Mouse (Mus musculus) neural tube, embryonic 10.5 days (tissue): Measurements from ENCODE around the gene Pla2g6.

Experiments used
- DNase-seq: peaks from one replicate; pipeline ENCODE4 v3.0.0-alpha.2; 2017; ENCODE audit warnings: low spot score; ENCODE audit errors: extremely low spot score

The Pla2g6 gene

DNA sequence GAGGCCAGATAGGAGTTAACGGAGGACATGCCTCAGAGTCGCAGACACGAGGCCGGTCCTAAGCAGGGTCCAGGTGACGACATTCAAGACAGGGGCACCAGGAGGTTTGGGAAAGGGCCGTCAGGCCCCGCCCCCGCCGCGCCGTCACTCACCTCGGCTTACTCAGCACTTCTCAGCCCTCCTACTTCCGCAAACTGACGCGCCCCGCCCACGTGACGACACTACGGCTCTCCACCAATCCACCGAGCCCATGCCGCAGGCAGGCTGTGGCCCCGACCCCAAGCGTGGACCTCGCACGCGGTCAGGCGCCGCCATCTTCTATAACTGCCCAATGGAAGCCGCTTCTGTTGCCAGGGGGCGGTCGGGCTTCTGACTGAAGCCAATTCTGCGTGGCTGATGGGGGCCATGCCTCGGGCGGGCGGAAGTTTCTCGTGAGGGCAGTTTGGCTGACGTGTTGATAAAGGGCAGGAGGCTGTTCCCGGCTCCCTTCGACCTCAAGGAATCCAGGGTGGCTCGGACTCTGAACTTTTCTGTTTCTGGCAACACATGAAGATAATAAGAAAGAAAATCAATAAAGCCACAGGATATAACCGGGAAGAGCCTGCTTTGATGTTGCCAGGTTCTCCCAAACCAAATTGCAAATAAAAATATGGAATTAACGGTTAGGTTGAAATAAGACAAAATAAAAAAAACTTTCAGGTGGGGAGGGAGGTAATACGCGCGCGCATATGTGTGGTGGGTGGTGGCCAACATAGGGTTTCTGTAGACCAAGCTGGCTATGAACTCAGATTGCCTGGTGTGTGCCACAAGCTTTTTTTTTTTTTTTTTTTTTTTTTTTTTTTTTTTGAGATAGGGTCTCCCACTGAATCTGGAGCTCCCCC is at the start of gene Pla2g6:
Gene Pla2g6 (minus strand): TSS at position 333 of the 881 bp plus-strand sequence.
- peak; percentile 100 for DNase-seq

DNA sequence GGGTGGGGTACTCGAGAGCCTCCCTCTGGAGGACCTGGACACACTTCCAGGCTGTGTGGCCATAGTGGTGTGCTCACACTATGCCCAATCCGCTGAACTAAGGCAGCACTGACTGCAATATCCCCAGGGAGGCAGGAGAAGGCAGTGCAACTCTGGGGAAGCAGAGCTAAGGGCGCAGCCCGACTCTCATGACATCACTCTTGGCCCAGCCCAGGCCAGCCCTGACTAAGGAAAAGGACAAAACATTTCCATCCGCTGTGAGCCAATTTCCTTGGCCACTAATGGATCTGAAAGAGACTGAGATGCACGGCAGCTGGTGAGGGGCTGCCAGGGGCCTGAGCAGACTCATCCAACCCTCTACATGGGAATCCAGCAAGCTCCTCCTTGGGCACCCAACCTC is 49.5 kb upstream of the Pla2g6 start:
- DNase-seq: no peak

DNA sequence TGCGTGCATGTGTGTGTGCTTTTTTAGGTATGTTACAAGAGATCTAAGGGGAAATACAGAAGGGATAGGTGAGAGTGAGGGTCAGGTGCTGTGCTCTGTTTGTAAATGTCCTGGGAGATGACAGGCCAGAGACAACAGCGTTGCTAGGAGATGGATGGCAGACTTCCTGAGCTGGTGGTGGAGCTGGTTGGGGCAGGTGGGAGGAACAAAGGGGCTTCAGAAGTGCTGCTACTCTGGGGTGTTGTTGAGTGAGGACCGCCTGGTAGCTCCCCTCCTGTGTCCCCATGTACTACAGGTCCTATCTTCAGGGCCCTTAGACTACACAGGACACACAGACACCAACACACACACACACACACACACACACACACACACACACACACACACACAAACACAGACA is 46.6 kb upstream of the Pla2g6 start:
- DNase-seq: no peak

DNA sequence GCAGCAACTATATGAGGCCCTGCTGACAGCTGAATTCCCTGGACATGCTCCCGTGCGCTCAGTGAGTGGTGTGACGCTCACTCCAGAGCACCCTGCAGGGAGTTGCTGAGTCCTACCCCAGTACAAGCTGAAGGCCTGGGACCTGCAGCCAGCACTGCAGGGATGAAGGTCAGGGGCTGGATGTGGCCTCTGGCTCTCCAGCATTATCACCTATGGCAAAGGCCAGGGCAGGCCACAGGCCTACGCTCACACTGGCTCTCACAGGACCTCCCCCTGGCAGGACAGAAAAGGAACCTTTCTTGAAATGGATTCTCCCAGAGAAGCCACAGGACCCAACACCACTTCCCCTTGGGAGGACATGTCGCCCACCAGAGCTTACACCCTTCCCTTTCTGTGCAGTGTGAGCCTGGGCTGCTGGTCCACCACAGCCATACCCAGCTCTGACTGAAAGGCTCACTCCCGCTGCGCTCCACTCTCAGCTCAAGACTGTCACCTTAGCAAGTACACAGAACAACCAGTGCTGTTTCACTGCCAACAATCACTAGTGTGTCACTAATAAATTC is 42.2 kb upstream of the Pla2g6 start:
- no peak for DNase-seq

DNA sequence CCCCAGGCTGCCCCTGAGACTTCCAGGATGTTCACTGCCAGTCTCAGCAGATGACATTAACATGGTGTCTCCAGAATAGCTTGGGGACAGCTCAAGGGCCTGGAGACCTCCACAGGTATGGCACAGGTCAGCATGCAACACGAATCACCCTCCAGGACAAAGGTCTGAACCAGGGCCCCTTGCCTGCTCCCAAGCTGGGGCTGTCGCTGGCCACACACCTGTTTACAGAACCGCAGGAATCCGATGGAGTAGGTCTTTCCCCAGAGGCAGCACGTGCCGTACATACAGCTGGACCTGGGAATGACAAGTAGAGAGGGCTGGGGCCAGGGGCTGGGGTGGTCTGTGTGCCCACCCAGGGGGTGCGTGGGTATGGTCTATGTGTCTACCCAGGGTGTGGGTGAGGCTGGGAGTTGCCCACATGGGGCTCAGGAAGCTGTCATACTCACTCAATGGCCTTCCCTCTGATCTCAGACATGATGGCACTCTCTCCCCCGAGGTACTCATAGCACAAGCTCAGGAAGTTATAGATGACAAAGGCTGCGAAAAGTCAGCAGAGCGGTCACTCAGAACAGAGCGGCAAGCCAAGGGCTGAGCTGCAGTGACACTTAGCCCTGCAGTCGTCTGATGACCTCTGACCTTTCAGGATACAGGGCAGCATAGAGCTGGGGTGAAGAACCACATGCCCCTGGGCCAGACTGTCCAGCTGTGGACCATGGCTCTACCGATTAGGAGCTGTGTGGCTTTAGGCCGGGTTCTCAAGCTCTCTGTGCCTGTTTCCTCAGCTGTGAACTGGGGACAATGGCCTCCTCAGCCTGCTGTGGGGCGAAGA is 41.5 kb upstream of the Pla2g6 start:
- DNase-seq: no peak

DNA sequence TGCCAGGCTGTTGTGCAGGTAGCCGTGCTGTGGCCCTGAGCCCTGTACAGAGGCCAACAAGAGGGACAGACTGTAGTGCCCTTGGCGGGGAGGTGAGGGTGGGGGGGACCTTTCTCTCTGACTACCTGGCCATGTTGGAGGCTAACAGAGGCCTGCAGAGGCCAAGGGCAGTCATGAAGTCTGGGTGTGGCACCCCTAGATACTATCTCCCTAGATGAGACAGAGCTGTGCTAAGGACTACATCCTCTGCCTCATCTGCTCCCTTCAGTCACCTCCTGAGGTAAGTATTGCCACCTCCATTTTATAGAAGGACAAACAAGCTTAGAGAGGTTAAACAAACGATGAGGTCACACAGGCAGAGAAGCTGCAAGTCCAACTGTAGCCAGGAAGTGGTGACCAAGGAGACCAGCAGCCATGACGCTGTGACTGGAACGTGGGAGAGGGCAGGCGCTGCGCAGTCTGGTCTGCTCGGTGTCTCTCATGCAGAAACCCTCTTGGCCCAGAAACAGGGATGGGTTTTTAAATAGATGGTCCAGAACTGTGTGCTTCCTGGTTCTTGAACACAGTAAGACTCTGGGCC is 40.8 kb upstream of the Pla2g6 start:
- no peak for DNase-seq

DNA sequence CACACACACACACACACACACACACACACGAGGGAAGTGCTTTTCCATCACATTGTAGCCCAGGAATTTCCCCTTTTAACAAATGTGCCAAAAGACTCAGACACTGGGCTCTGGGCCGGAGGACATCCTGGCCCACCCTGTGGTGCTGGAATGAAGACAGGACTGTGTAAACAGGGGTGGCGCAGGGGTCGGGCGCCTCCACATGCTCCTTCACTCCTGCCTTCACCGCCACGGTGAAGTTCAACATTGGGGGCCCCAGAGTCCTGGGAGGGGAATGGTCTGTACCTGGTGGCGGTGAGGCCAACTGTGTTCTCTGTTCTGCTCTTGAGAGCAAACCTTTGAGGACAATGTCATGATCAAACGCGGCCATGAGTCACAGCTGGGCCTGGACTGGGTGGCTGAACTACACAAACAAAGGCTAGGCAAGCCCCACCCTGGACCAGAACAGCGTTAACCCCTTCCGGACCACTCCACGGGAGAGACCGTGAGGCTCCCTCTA is 40.2 kb upstream of the Pla2g6 start:
- DNase-seq: no peak

DNA sequence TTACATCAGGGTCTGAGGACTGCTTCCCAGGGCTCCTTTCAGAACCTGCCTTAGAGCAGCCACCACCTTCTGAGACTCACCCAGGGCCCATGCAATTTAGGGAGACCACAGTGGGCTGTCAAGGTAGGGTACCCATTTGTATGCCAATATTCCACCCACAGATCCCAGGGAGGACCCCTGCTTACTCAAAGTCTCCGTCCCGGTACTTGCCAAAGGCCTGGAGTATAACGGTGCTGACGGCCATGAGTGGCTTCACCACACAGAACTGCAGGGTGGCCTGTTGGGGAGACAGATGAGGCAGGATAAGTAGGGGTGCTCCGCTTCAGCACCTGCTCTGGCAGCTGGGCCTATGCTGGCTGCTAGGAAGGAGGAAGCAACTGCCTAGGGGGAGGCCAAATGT is 38.2 kb upstream of the Pla2g6 start:
- no peak for DNase-seq

DNA sequence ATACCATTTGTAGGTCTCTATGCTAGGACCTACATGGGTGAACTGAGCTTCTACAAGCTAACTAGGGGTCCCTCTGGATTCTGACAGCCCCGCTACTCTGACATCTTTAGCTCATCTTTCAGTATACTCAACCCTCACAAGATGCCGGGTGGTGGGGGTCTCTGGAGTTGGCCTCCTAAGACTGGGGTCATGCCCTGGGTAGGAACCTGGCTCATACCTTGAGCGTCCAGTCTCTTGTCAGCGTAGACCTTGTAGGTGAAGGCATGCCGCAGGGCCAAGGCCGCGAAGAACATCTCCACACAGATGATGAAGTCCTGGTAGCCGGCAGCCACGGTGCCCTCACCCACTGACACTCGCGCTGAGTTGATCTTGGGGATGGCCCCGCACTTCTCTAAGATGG is 36.9 kb upstream of the Pla2g6 start:
- no peak for DNase-seq

DNA sequence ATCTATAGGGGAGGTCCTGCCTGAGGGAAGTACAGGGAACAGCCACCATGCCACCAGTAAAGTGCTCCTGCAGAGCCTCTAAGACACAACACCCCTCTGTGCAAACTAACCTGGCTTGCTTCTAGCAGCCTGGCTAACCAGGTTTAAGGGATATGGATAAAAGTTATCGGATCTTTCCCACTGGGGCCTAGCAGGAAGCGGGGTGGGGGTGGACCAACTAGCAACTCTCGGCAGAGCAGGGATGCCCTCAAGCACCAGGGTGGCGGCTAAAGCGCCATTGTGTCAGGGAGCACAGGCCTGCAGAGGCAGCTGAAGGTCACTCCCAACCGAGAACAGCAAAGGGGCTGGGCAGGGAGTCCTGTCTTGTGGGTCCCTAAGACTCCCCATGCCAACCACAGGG is 35.9 kb upstream of the Pla2g6 start:
- DNase-seq: no peak

DNA sequence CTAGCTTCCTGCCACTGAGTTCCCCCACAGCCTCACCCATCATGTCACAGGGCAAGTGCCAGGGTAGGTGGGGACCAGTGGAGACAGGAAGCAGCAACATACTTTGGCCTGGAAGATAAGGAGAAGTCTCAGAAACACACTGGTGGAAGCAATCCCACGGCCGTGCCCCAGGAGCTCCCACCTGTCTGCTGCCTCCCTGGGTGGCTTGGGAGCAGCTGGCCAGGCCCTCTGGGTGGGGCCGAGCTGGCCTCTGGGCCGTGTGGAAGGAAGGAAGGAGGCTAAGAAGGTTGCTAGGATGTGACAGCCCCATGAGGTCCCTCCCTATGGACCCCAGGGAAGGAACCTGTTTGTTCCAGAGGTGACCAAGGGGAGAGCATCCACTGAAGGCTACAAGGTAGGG is 32.8 kb upstream of the Pla2g6 start:
- DNase-seq: no peak

DNA sequence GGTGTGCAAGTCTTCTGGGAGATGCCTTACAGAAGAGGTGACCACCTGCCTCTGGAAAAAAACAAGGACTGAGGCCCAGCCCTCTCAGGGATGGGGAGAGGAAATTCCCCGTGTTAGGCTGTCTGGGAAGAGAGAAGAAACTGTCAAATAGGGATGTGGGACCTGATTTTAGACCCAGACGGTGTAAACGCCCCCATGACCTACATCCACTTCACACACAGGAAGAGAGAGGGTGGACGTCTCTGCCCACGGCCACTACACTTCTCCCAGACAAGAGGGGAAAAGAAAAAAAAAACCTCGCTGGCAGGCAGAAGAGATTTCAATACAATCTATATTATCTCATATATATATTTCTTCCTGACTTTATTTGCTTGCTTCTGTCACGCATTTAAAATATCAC is 32.2 kb upstream of the Pla2g6 start:
- no peak for DNase-seq

DNA sequence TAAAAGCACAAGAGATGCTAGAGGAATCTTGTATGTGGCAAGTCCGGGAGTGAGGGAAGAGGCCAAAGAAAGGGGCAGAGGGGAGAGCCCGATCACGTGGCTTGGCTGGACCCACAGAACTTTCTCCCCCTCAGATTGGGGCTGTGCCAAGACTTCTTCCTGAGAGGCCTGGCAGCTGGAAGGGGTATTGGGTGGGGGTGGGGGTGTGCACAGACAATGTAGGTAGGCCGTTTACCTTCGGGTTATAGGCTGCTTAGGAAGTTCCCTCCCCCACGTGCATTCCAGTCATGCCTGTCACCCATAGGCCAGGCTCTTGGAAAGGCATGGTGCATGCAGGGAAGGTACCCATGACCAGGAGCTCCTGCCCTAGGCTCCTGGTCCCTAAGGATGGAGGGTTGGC is 31.8 kb upstream of the Pla2g6 start:
- no peak for DNase-seq

DNA sequence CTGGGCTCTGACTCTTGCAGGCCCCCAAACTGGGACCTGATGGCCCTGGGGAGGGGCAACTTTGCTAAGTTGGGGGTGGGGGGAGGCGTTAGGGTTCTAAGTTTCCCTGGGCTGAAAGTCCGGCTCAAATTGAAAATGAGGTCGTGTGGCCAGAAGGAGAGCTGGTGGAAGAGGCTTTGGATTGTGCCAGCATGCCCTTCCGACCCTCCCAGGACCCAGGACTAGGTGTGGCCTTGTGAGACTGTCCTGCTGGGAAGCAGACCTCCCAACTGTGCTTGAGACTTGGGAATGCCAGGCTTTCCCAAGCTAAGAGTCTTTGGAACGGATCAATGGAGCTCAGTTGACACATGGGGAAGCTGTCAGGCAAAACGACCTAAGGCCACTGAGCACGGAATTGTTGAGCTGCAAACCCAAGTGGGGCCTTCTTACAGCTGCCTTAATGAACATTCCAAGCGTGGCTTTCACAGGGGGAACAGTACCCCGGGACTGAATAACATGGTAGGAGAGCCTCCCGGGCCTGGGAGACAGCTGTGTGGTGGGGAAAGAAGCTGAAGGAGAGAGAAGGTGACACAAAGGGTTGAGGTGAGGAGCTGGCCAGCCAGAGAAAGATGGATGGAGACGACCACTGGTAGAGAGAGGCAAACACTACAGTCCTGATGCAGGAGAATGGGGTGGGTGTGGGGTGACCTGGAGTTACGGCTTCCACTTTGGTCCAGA is 29.9 kb upstream of the Pla2g6 start:
- peak; percentile 40 for DNase-seq

DNA sequence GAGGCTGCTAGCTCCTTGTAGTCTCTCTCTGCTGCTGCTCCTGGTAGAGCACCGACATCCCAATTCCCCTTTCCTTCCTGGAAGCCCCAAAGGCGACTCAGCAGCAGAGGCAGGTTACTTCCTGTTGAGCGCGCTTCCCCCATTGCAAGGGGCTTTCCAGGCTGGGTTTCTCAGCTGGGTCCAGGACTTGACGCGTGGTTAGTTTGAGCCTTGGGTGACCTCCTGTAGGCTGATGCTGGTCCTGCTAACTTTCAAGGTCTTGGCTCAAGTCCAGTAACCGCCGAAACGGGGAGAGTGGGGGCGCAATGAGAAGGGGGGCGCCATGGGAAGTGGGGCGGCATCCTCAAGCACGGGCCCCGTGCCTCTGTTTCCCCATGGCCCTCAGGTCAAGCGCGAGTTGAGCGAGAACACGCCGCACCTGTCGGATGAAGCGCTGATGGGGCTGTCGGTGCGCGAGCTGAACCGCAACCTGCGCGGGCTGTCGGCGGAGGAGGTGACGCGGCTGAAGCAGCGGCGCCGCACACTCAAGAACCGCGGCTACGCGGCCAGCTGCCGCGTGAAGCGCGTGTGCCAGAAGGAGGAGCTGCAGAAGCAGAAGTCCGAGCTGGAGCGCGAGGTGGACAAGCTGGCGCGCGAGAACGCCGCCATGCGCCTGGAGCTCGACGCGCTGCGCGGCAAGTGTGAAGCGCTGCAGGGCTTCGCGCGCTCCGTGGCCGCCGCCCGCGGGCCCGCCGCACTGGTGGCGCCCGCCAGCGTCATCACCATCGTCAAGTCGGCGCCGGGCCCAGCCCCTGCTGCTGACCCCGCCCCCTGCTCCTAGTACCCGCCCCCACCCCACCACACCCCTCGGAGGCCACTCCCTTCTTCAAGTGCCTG is 29.1 kb upstream of the Pla2g6 start:
- DNase-seq: peak; percentile 75

DNA sequence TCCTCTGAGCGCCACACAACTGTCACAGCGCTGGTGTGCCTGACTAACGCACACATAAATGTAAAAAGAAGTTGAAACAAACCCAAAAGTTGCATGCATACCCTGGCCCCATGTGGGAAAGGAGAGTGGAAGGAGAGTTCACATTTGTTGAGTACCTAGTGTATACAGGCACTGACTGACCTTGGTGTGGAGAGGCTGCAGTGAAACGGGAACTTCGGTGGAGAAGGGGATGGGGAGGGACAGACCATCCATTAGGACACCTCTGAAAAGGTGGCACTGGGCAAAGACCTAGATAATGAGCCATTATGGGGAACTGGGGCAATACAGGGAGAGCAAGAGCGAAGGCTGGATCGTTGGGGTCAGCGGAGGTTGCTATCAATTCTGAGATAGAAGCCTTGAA is 28.3 kb upstream of the Pla2g6 start:
- no peak for DNase-seq

DNA sequence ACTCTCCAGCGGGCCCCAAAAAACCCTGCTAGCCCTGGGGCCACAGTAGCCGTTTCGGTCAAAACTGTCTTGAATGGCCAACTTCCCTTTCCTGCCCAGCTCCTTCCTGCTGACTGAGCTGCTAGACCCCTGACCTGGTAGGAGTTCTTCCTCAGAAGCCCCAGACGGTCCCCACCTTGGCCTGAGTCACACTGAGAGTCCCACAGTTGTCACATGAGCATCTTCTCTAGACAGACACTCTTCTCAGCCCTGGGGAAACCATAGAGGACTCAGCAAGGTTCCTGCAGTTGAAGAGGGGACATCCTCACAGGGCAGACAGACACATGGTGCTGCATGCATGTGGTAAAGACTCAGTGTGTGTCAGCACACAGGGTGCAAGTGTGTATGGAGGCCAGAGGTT is 26.4 kb upstream of the Pla2g6 start:
- no peak for DNase-seq

DNA sequence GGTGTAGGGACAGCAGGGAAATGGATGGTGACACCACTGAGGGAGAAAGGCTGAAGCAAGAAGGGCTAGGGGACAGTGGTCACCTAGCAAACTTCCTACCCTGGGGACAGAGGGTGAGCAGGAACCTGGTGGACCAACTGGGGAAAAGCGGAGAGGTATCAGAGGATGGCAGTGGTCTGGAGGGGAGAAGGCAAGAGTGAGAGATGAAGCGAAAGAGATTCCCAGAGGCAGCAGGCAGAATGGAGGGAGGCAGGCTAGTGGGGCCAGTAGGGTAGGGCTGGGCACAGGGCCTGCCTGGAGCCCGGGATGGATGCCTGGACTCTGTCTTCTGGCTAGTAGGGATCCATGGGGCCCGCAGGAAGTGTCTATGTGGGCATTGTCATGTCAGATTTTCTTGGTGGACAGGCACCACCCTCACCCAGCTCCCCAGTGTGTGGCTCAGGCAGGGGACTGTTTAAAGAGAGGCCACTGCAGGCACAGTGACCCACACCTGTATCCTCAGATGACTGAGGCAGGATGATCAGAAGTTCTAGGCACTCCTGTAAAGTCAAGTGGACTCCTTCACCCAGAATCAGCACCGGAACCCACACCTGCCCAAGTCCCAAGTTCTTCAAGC is 25.6 kb upstream of the Pla2g6 start:
- DNase-seq: no peak

DNA sequence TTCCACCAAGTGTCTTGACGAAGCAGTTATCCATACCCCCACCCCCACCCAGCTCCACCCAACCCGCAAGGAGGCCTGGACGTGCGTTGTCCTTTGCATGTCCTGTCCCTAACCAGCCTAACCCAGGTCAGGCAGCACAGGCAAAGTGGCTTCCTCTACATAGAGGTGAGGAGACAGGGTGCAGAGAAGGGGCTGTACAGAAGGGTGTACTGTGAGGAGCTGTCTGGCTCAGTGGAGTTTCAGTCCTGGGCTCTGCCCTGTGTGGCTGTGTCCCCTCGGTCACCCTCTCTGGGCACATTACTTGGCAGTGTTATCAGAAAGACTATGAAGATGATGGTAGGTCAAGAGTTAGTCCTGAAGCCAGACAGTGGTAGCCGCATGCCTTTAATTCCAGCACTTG is 24.3 kb upstream of the Pla2g6 start:
- DNase-seq: no peak

DNA sequence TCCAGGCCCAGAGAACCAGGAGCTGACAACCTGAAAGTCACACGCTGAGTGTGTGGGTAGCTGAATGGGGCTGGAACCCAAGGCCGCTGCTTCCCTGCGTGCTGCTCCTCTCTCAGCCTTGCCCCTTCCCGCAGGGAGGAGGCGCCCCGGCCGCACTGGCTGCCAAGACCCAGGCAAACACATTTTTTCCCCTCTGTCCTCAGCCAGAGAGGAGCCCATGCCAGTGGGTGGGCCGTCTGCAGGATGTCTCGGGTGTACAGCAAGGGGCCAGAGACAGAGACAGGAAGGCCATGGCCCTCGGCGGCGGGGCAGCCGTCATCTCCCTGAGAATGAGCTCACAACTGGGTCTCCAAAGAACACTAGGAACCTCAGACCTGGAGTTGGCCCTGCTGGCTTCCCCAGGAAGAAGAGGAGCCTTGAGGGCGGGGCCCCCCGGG is 23.2 kb upstream of the Pla2g6 start:
- no peak for DNase-seq
